Comparison of ENCODE assay signal across 11 mouse cellular contexts in the genomic region with DNA sequence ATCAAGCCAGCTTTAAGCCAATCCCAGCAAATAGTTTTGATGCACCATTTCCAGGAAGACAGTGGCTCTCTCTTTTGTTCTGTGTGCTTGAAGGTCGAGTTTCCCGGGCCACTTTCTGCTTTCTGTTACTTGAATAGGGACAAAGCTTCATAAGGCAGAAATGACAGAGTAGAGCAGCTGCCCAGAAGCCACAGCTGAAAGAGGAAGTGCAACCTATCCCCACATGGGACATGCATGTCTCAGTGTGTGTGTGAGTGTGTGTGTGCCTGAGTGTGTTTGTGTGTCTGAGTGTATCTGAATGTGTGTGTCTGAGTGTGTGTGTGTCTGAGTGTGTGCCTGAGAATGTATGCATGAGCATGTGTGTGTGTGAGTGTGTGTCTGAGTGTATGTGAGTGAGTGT.
DNase-seq lines count a peak whose midpoint lies in the region; ATAC-seq lines count a peak whose summit lies in the region.
"Had no signal": no experiment of that assay in that cellular context is flagged by ENCODE, and none has a peak within 500 bp of the region (broad histone marks: within the 10 kb centered on the region; RNA-seq: fewer than 3 reads in every experiment).

No protein-coding gene starts in this region.

- ATAC-seq in megakaryocyte-erythroid progenitor cell, adult 5-6 weeks (replicated peaks; ENCODE audit: low FRiP score, low TSS enrichment, poor library complexity, severe bottlenecking), result 0 out of 2 replicates have a peak, but pooled peaks have one; percentile 30
- ATAC-seq in midbrain, embryonic 13.5 days, result no peak
- ATAC-seq: forebrain, embryonic 16.5 days; intestine, postnatal 0 days had no signal

- no peak overlapping the region for H3K4me2 ChIP-seq in midbrain, embryonic 13.5 days (replicated peaks)
- H3K4me2 ChIP-seq: limb, embryonic 12.5 days had no signal

- peak; percentile 13 to 28 for DNase-seq in left cerebral cortex, postnatal 14 days (ENCODE audit: low spot score in 2 of 2)
- DNase-seq in left cerebral cortex, adult 9 months (ENCODE audit: low spot score in 2 of 2), result no peak
- peak; percentile 41 for DNase-seq in adipocyte (ENCODE audit: low spot score)
- DNase-seq in thymus, postnatal 25 days, result peak; percentile 51
- no peak for DNase-seq in frontal cortex, postnatal 36 days (ENCODE audit: low spot score in 2 of 2)

- no peak overlapping the region for H3K4me3 ChIP-seq in midbrain, embryonic 13.5 days (replicated peaks)
- H3K4me3 ChIP-seq: limb, embryonic 12.5 days; stomach, embryonic 15.5 days had no signal

- H3K9me3 ChIP-seq in midbrain, embryonic 13.5 days, result no peaks in the 10 kb centered on the region
- H3K9me3 ChIP-seq: limb, embryonic 12.5 days; stomach, embryonic 15.5 days had no signal

- H3K4me1 ChIP-seq in midbrain, embryonic 13.5 days (replicated peaks), result no peaks in the 10 kb centered on the region
- H3K4me1 ChIP-seq: limb, embryonic 12.5 days; stomach, embryonic 15.5 days had no signal

- intact Hi-C loops in left cerebral cortex, postnatal 14 days (cut with DNase I), result no loop called here

- 49% methylated on average over 2 of the region's 2 CpGs for WGBS in midbrain, embryonic 13.5 days

- H3K27ac ChIP-seq in midbrain, embryonic 13.5 days, result no peak overlapping the region
- H3K27ac ChIP-seq: limb, embryonic 12.5 days; stomach, embryonic 15.5 days had no signal

- no peak overlapping the region for H3K9ac ChIP-seq in midbrain, embryonic 13.5 days (replicated peaks)
- H3K9ac ChIP-seq: limb, embryonic 12.5 days; stomach, embryonic 15.5 days had no signal

- no peaks in the 10 kb centered on the region for H3K36me3 ChIP-seq in midbrain, embryonic 13.5 days
- H3K36me3 ChIP-seq: limb, embryonic 12.5 days; stomach, embryonic 15.5 days had no signal

- H3K27me3 ChIP-seq in midbrain, embryonic 13.5 days, result no peaks in the 10 kb centered on the region
- H3K27me3 ChIP-seq: limb, embryonic 12.5 days; stomach, embryonic 15.5 days had no signal

Comparison
In these comparisons a context has a peak if more than half of its experiments do, and no peak if none do; other contexts are left out.
1. DNase-seq: peak in left cerebral cortex, postnatal 14 days (2 of 2), adipocyte (single experiment) and thymus, postnatal 25 days (single experiment); none in left cerebral cortex, adult 9 months (0 of 2) and frontal cortex, postnatal 36 days (0 of 2).